Mouse (Mus musculus): Measurements from ENCODE around the gene Sept9.

The Sept9 gene

GRCm38 (mm10) chr11:117350462-117351222, 151.2 kb downstream of the Sept9 start:
- DNase-seq: no peak

GRCm38 (mm10) chr11:117353126-117353525, 153.7 kb downstream of the Sept9 start:
- DNase-seq: no peak

- no peak for DNase-seq
These were observed 154.6 kb downstream of the Sept9 start for GRCm38 (mm10) chr11:117354107-117354506.

- DNase-seq: no peak
These were observed 157.5 kb downstream of the Sept9 start for GRCm38 (mm10) chr11:117356937-117357336.

- peak; percentile 97 for DNase-seq
These were observed 158.6 kb downstream of the Sept9 start for GRCm38 (mm10) chr11:117357916-117358639.

- peak; percentile 33 for DNase-seq
These were observed 159.7 kb downstream of the Sept9 start for GRCm38 (mm10) chr11:117359161-117359560.

- peak; percentile 83 for DNase-seq
These were observed 160.4 kb downstream of the Sept9 start for GRCm38 (mm10) chr11:117359870-117360269.

GRCm38 (mm10) chr11:117360561-117360960, 161.1 kb downstream of the Sept9 start:
- peak; percentile 26 for DNase-seq

GRCm38 (mm10) chr11:117362307-117362706, 162.8 kb downstream of the Sept9 start:
- DNase-seq: peak; percentile 18

- no peak for DNase-seq
These were observed 164.5 kb downstream of the Sept9 start for GRCm38 (mm10) chr11:117363918-117364317.

GRCm38 (mm10) chr11:117366426-117366825, 167.0 kb downstream of the Sept9 start:
- no peak for DNase-seq

- DNase-seq: no peak
These were observed 167.4 kb downstream of the Sept9 start for GRCm38 (mm10) chr11:117366861-117367357.

GRCm38 (mm10) chr11:117367937-117368336, 168.5 kb downstream of the Sept9 start:
- no peak for DNase-seq

- DNase-seq: no peak
These were observed 169.9 kb downstream of the Sept9 start for GRCm38 (mm10) chr11:117369347-117369746.

- no peak for DNase-seq
These were observed 170.9 kb downstream of the Sept9 start for GRCm38 (mm10) chr11:117370262-117370850.

- DNase-seq: no peak
These were observed 173.1 kb downstream of the Sept9 start for GRCm38 (mm10) chr11:117372537-117372936.

GRCm38 (mm10) chr11:117373195-117373594, 173.7 kb downstream of the Sept9 start:
- no peak for DNase-seq

- DNase-seq: no peak
These were observed 174.4 kb downstream of the Sept9 start for GRCm38 (mm10) chr11:117373870-117374269.

- no peak for DNase-seq
These were observed 174.8 kb downstream of the Sept9 start for GRCm38 (mm10) chr11:117374288-117374687.

GRCm38 (mm10) chr11:117379774-117380173, 180.3 kb downstream of the Sept9 start:
- DNase-seq: no peak

- DNase-seq: no peak
These were observed 184.8 kb downstream of the Sept9 start for GRCm38 (mm10) chr11:117384235-117384634.

- peak; percentile 76 for DNase-seq
These were observed 185.4 kb downstream of the Sept9 start for GRCm38 (mm10) chr11:117384897-117385296.

GRCm38 (mm10) chr11:117385331-117386103, 186.1 kb downstream of the Sept9 start:
- DNase-seq: no peak

Measured in thymus, postnatal 14 days (tissue).